Mouse (Mus musculus): ENCODE data around the gene AU040320.

The AU040320 gene

GRCm38 (mm10) chr4:126753268-126754230 is at the start of gene AU040320, which contains the start of gene Ncdn:
Gene AU040320 (plus strand): TSS chr4:126753544.
Gene Ncdn (minus strand): TSS chr4:126753438.
- peak; percentile 97 for DNase-seq (ENCODE audit: low read depth, low spot score)
- peaks cover 1% of the 10 kb centered on the region; the same call in 1 of the 2 replicates for H3K36me3 ChIP-seq (ENCODE audit: control insufficient read depth, insufficient read depth, low read length, poor library complexity, severe bottlenecking)

DNA sequence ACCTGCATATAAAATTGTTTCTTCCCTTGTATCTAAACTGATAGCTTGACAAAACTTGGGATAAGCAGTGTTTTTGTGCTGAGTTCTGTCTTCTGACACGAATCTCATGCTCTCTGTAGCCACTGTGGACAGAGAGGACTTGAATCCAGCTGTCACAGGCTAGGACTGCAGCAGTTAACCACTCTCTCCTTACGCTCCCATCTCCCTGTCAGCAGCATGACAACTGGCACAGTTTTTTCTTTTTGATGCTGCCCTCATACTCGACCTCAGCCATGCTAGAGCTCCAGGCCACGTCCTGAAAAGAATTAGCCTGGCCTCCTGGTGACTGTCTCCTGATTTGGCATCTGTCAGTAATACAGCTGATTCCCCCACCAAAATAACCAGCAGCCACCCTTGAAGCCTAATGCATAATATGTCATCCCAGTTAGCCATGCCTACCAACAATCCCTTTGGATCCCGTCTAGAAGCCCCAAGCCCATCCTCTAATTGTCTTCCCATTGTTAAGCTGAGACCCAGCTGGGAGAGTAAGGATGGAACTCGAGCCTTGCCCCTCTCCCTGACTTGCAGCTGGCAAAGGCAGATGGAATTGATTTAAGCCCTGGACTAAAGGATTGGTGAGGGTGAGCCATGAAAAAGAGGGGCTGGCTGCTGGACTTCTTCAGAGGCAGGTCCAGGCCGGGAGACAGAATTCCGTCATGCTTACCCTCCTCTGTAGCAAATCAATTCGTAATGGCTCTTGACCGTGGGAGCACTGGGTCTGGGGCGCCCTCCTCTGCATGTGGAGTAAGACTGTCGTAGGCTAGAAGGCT is 46.5 kb upstream of the AU040320 start:
- no peak for DNase-seq (ENCODE audit: low read depth, low spot score)
- H3K36me3 ChIP-seq (ENCODE audit: control insufficient read depth, insufficient read depth, low read length, poor library complexity, severe bottlenecking), result peaks cover 14% of the 10 kb centered on the region
- no peaks in the 10 kb centered on the region for H3K27me3 ChIP-seq (ENCODE audit: control insufficient read depth, insufficient read depth, low read length, poor library complexity, severe bottlenecking)

More at GRCm38 (mm10) chr4:126753268-126754230, at the start of gene AU040320, which contains the start of gene Ncdn:
- H3K27me3 ChIP-seq (ENCODE audit: control insufficient read depth, insufficient read depth, low read length, poor library complexity, severe bottlenecking), result no peaks in the 10 kb centered on the region

DNA sequence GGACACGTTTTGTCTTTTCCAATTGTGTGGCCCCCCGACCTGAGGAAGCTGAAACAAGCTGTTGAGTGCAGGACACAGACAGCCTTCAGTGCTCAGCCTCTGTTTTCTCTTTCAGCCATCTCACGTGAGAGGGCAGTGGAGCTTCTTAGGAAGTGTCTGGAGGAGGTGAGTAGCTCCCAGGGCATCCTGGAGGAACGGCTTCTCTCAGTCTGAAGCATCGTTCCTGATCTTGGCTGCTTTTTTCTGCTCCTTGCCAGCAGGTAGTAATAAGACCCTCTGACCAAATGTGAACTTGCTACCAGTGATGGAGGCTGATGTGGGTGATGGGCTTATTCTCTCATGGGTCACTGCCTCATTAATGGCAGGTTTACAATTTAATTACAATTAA is 45.9 kb upstream of the AU040320 start:
- no peak for DNase-seq (ENCODE audit: low read depth, low spot score)
- Histone ChIP-seq H3K27me3 (ENCODE audit: control insufficient read depth, insufficient read depth, low read length, poor library complexity, severe bottlenecking) (no peaks in the 10 kb centered on the region), H3K36me3 (ENCODE audit: control insufficient read depth, insufficient read depth, low read length, poor library complexity, severe bottlenecking) (peaks cover 14% of the 10 kb centered on the region)

DNA sequence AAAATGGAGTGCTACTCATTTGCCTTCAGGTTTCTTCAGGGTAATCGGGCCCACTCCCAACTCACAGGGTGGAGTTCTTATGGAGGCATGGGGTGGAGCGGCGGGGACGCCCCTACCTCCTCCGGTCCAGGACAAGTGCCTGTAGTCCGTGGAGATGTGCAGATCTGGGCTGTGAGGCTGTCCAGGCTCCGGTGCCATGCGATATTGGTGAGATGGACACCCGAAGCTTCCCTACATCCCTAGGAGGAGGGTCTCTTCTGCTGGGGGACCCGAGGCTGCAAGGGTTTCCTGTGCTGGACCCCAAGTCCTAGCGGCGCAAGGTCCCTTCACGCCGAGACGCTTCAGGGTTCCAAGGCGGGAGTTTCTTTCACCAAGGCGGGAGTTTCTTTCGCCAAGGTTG is 21.2 kb upstream of the AU040320 start:
- DNase-seq (ENCODE audit: low read depth, low spot score), result no peak
- H3K27me3 ChIP-seq (ENCODE audit: control insufficient read depth, insufficient read depth, low read length, poor library complexity, severe bottlenecking), result no peaks in the 10 kb centered on the region; the same call in 1 of the 2 replicates
- no peaks in the 10 kb centered on the region for H3K36me3 ChIP-seq (ENCODE audit: control insufficient read depth, insufficient read depth, low read length, poor library complexity, severe bottlenecking)

DNA sequence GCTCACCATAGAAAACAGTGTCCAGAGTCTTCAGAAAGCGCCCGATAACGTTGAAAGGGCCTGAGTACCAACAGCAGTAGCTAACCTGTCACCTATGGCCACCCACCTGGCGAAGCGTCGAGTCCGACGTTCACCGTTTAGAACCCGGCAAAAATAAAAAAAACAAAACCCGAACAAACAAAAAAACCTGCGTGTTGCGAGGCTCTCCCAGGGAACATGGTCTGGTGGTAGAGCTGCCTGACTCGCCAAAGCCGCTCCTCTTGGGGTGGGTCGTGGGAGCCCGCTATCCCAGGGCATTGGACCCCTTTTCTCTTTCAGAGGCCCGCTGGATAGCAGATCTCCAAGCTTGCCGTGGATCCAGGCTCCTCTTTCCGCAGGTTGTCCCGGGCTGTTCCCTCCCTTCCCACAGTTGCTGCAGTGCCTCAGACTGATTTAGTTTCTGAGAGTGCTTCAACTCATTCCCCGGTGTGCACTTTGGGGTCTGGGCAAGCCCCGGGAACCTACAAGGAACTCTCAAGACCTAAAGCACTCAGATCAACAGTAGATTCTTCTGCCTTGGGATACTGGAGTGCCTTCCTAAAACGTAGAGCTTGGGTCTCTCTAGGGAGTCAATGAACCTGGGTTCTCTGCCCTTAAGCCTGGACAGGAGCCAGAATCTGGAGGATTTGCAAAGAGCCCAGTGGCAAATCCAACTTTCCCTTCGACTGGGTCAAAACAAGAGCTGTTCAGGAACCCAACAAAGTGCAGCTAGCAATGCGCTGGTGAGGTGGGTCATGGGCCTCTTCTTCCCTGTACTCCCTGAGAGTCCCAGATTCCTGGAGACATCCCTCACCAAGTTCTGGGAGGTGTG is 20.6 kb upstream of the AU040320 start:
- DNase-seq (ENCODE audit: low read depth, low spot score), result no peak
- no peaks in the 10 kb centered on the region for H3K36me3 ChIP-seq (ENCODE audit: control insufficient read depth, insufficient read depth, low read length, poor library complexity, severe bottlenecking)

GRCm38 (mm10) chr4:126734001-126734603 is 19.2 kb upstream of the AU040320 start:
- H3K36me3 ChIP-seq (ENCODE audit: control insufficient read depth, insufficient read depth, low read length, poor library complexity, severe bottlenecking), result no peaks in the 10 kb centered on the region
- no peak for DNase-seq (ENCODE audit: low read depth, low spot score)

More for the DNA sequence above, 20.6 kb upstream of the AU040320 start:
- H3K27me3 ChIP-seq (ENCODE audit: control insufficient read depth, insufficient read depth, low read length, poor library complexity, severe bottlenecking), result no peaks in the 10 kb centered on the region; the same call in 1 of the 2 replicates

GRCm38 (mm10) chr4:126734700-126735381 is 18.5 kb upstream of the AU040320 start:
- no peak for DNase-seq (ENCODE audit: low read depth, low spot score)
- Histone ChIP-seq H3K27me3 (ENCODE audit: control insufficient read depth, insufficient read depth, low read length, poor library complexity, severe bottlenecking) (no peaks in the 10 kb centered on the region; the same call in 1 of the 2 replicates), H3K36me3 (ENCODE audit: control insufficient read depth, insufficient read depth, low read length, poor library complexity, severe bottlenecking) (no peaks in the 10 kb centered on the region)

More at GRCm38 (mm10) chr4:126734001-126734603, 19.2 kb upstream of the AU040320 start:
- no peaks in the 10 kb centered on the region; the same call in 1 of the 2 replicates for H3K27me3 ChIP-seq (ENCODE audit: control insufficient read depth, insufficient read depth, low read length, poor library complexity, severe bottlenecking)

- H3K27me3 ChIP-seq (ENCODE audit: control insufficient read depth, insufficient read depth, low read length, poor library complexity, severe bottlenecking), result no peaks in the 10 kb centered on the region; the same call in 1 of the 2 replicates
- H3K36me3 ChIP-seq (ENCODE audit: control insufficient read depth, insufficient read depth, low read length, poor library complexity, severe bottlenecking), result no peaks in the 10 kb centered on the region
- no peak for DNase-seq (ENCODE audit: low read depth, low spot score)
These were observed 17.9 kb upstream of the AU040320 start for GRCm38 (mm10) chr4:126735382-126736000.

DNA sequence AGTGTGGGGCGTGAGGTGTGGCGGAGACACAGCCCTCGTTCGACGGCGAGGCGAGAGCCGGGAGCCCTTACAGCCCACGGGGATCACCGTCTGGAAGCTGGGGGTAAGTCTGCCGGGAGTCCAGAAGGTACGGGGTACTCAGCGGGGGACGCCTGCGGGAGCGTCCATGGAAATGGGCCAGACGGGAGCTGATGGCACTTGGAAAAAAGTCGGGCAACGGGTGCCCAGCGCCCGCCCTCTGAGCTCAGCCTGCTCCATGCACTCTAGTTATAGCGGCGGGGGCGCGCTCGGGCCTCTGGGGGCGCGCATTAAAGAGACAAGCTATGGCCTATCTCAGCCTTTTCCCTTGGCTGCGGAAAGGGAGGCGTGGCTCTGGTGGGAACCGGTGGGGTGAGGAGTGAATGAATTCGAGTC is 17.3 kb upstream of the AU040320 start, which contains the start of gene Tfap2e:
Gene Tfap2e, minus strand, starts transcription at position 240 of the 414 bp plus-strand sequence.
- no peaks in the 10 kb centered on the region for H3K36me3 ChIP-seq (ENCODE audit: control insufficient read depth, insufficient read depth, low read length, poor library complexity, severe bottlenecking)
- H3K27me3 ChIP-seq (ENCODE audit: control insufficient read depth, insufficient read depth, low read length, poor library complexity, severe bottlenecking), result no peaks in the 10 kb centered on the region; the same call in 1 of the 2 replicates
- DNase-seq (ENCODE audit: low read depth, low spot score), result no peak

DNA sequence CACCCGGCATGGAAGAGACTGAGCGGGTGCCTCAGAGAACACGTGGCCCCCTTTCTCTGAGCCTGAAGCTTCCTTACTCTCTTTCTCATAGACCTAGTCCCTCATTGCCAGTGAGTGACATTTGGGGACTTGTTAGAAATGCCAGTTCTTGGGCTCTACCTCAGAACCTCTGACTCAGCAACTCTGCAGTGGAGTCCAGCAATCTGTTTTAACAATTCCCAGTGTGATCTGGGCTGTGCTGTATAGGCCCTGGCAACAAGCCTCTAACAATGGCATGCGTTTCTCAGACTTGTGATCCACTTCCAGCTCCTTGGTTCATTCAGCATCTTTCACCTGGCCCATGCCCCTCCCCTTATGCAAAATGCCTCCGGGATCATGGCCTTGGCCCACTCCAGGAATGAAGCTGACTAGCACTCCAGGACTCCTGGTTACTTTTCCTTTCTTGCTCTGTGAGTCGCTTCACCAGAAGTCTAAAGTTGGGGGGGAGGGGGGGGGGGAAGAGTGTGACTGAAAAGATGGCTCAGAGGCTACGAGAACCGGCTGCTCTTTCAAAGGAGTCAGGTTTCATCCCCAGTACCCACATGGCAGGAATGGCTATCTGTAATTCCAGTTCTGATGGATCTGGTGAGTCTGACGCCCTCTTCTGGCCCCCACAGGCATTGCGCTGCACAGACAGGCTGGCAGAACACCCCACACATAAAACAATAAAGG is 13.2 kb upstream of the AU040320 start:
- DNase-seq (ENCODE audit: low read depth, low spot score), result peak; percentile 35
- no peaks in the 10 kb centered on the region; the same call in 1 of the 2 replicates for H3K27me3 ChIP-seq (ENCODE audit: control insufficient read depth, insufficient read depth, low read length, poor library complexity, severe bottlenecking)
- no peaks in the 10 kb centered on the region for H3K36me3 ChIP-seq (ENCODE audit: control insufficient read depth, insufficient read depth, low read length, poor library complexity, severe bottlenecking)

DNA sequence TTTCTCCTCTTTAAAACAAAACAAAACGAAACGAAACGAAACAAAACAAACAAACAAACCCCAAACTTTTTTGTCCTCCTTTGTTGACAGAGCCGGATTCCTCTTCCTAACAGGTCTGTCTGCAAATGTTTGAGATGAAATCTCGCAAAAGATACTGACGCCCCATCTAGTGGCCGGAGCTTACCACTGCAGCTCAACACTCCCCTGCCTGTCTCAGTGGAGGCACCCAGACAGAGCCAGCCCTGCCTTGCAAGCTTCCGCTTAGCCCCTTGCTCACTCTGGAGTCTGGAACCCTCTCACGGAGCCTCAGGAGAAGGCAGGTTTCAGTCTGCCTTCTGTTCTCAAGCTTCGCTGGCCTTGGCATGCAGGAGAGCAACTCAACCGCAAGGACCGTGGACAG is 11.9 kb upstream of the AU040320 start:
- peak; percentile 82 for DNase-seq (ENCODE audit: low read depth, low spot score)
- Histone ChIP-seq H3K27me3 (ENCODE audit: control insufficient read depth, insufficient read depth, low read length, poor library complexity, severe bottlenecking) (no peaks in the 10 kb centered on the region), H3K36me3 (ENCODE audit: control insufficient read depth, insufficient read depth, low read length, poor library complexity, severe bottlenecking) (peaks cover 1% of the 10 kb centered on the region; the same call in 1 of the 2 replicates)

- Histone ChIP-seq H3K36me3 (ENCODE audit: control insufficient read depth, insufficient read depth, low read length, poor library complexity, severe bottlenecking) (peaks cover 5% of the 10 kb centered on the region), H3K27me3 (ENCODE audit: control insufficient read depth, insufficient read depth, low read length, poor library complexity, severe bottlenecking) (no peaks in the 10 kb centered on the region)
- no peak for DNase-seq (ENCODE audit: low read depth, low spot score)
These were observed 10.4 kb upstream of the AU040320 start for GRCm38 (mm10) chr4:126742976-126743375.
